Mouse (Mus musculus) layer of hippocampus, adult 9-11 months (tissue): ENCODE data around the gene Samd8.
A peak's percentile ranks its signal among the peaks of the same experiment; 100 is the strongest.

Experiments used
- DNase-seq: peaks from one replicate; pipeline ENCODE4 v3.0.0; 2022

Gene Samd8

GRCm38 (mm10) chr14:21750008-21750880 lies at the start of gene Samd8:
Gene Samd8, plus strand, starts transcription at chr14:21750531.
- peak; percentile 82 for DNase-seq

- no peak for DNase-seq
Measured at GRCm38 (mm10) chr14:21702691-21703090, 47.6 kb upstream of the Samd8 start.

- DNase-seq = peak; percentile 36
Measured at GRCm38 (mm10) chr14:21703255-21703654, 47.1 kb upstream of the Samd8 start.

- no peak for DNase-seq
Measured at GRCm38 (mm10) chr14:21705462-21705861, 44.9 kb upstream of the Samd8 start.

- DNase-seq = peak; percentile 75
Measured at GRCm38 (mm10) chr14:21706759-21707571, 43.4 kb upstream of the Samd8 start.

GRCm38 (mm10) chr14:21709545-21709944 lies 40.8 kb upstream of the Samd8 start:
- DNase-seq = no peak

GRCm38 (mm10) chr14:21711231-21711630 lies 39.1 kb upstream of the Samd8 start:
- DNase-seq = no peak

- DNase-seq = no peak
Measured at GRCm38 (mm10) chr14:21714486-21714885, 35.8 kb upstream of the Samd8 start, which contains the start of gene Dupd1. Gene Dupd1, minus strand, starts transcription at chr14:21714576.

- no peak for DNase-seq
Measured at GRCm38 (mm10) chr14:21719646-21720383, 30.5 kb upstream of the Samd8 start.

- DNase-seq = no peak
Measured at GRCm38 (mm10) chr14:21720430-21721205, 29.7 kb upstream of the Samd8 start.

GRCm38 (mm10) chr14:21722021-21722698 lies 28.2 kb upstream of the Samd8 start:
- no peak for DNase-seq

- DNase-seq = peak; percentile 73
Measured at GRCm38 (mm10) chr14:21729031-21729732, 21.1 kb upstream of the Samd8 start.

GRCm38 (mm10) chr14:21729936-21730335 lies 20.4 kb upstream of the Samd8 start:
- DNase-seq = no peak

GRCm38 (mm10) chr14:21733131-21733905 lies 17.0 kb upstream of the Samd8 start:
- no peak for DNase-seq

- no peak for DNase-seq
Measured at GRCm38 (mm10) chr14:21740345-21740744, 10.0 kb upstream of the Samd8 start.

GRCm38 (mm10) chr14:21741314-21741713 lies 9.0 kb upstream of the Samd8 start:
- no peak for DNase-seq

- DNase-seq = peak; percentile 78
Measured at GRCm38 (mm10) chr14:21741786-21742185, 8.5 kb upstream of the Samd8 start.

GRCm38 (mm10) chr14:21742441-21742840 lies 7.9 kb upstream of the Samd8 start:
- no peak for DNase-seq

- DNase-seq = no peak
Measured at GRCm38 (mm10) chr14:21744169-21744568, 6.2 kb upstream of the Samd8 start.

GRCm38 (mm10) chr14:21745149-21745548 lies 5.2 kb upstream of the Samd8 start:
- DNase-seq = no peak
